Mouse (Mus musculus) stomach, embryonic 14.5 days (tissue): Measurements from ENCODE around the gene Aplp1. TPM values are rescaled to one million over a fixed set of nuclear protein-coding genes. Genes with fewer than 3 reads are reported as not detected.

Source experiments
- ATAC-seq: fragments of 200-750 bp; cut with Nextera tagmentation; 2 replicates; pipeline ENCODE4 v1.8.0; 2017; ENCODE audit warnings: low read depth, moderate TSS enrichment; ENCODE audit not compliant: insufficient number of reproducible peaks, insufficient read depth, low FRiP score
- H3K27ac ChIP-seq: fragments of 300-500 bp; sonication (generic); 2 replicates; pipeline ENCODE4 v1.5.1; 2014; ENCODE audit warnings: mild to moderate bottlenecking, low read length, moderate library complexity, mixed read lengths
- H3K27me3 ChIP-seq: fragments of 300-500 bp; sonication (generic); 2 replicates; pipeline ENCODE4 v1.6.1; 2014; ENCODE audit warnings: low read length, control low read depth, mixed read lengths; ENCODE audit not compliant: control insufficient read depth, insufficient read depth
- H3K36me3 ChIP-seq: fragments of 300-500 bp; sonication (generic); 2 replicates; pipeline ENCODE4 v1.6.1; 2014; ENCODE audit warnings: mild to moderate bottlenecking, control low read depth, low read length, moderate library complexity, mixed read lengths; ENCODE audit not compliant: control insufficient read depth, insufficient read depth
- H3K4me1 ChIP-seq: fragments of 300-500 bp; sonication (generic); 2 replicates; pipeline ENCODE4 v1.6.1; 2014; ENCODE audit warnings: low read length, control low read depth, mixed read lengths; ENCODE audit not compliant: control insufficient read depth, insufficient read depth
- H3K4me2 ChIP-seq: fragments of 300-500 bp; sonication (generic); replicated peaks from 2 replicates; pipeline ENCODE4 v1.6.1; 2014; ENCODE audit warnings: low read depth, low read length, control low read depth
- H3K4me3 ChIP-seq: fragments of 300-500 bp; sonication (generic); 2 replicates; pipeline ENCODE4 v1.5.1; 2014; ENCODE audit warnings: low read depth, low read length, control low read depth
- H3K9ac ChIP-seq: fragments of 300-500 bp; sonication (generic); replicated peaks from 2 replicates; pipeline ENCODE4 v1.6.1; 2014; ENCODE audit warnings: low read depth, mild to moderate bottlenecking, control low read depth, low read length, moderate library complexity, mixed read lengths
- H3K9me3 ChIP-seq: fragments of 300-500 bp; sonication (generic); 2 replicates; pipeline ENCODE4 v1.6.1; 2016; ENCODE audit warnings: low read depth, low read length, control low read depth; ENCODE audit not compliant: control insufficient read depth
- WGBS: fragments of 180-500 bp; shearing (Covaris S2); extraction: QIAGEN DNeasy Blood & Tissue Kit; methylation state at CpG from one replicate; pipeline ENCODE4 v1.1.7; 2014; 5-methylcytosine and 5-hydroxymethylcytosine counted together
- polyA plus RNA-seq: library from polyadenylated mRNA; unstranded; fragments of >200 nt; fragmentation: Nextera tagmentation; extraction: Ambion mirVana; gene quantifications from 2 replicates; pipeline ENCODE4 v1.2.1, GENCODE M21; 2014

Aplp1 gene
- polyA plus RNA-seq, 1 experiment from 2014 or later, result 37.4 TPM

DNA sequence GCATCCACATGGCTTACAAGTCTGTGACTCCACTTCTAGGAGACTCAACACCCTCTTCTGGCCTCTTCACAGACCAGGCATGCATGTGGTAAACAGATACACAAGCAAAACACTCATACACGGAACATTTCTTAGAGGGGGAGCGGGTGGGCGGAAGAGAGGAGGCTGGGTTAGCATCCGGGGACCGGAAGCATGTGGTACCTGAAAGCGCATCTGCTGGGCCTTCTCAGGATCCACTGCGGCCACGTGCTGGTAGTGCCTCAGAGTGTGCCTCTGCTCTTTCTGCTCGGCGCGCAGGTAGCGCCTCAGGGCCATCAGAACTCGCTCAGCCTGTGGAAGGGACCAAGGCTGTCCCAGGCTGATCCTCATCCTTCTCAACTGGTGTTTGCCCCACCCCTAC lies 5.6 kb downstream of the Aplp1 start:
- H3K4me2 ChIP-seq, result no peak overlapping the region
- H3K4me1 ChIP-seq, result peaks cover 7% of the 10 kb centered on the region; the same call in 1 of the 2 replicates
- no peaks in the 10 kb centered on the region for H3K36me3 ChIP-seq
- H3K27me3 ChIP-seq, result no peaks in the 10 kb centered on the region
- no peaks in the 10 kb centered on the region for H3K9me3 ChIP-seq
- no peak overlapping the region for H3K27ac ChIP-seq
- H3K9ac ChIP-seq, result no peak overlapping the region
- WGBS, result 80% methylated on average over 13 of the region's 13 CpGs
- ATAC-seq, result no peak
- no peak overlapping the region for H3K4me3 ChIP-seq

- H3K4me1 ChIP-seq, result no peaks in the 10 kb centered on the region
- no peak for ATAC-seq
- no peaks in the 10 kb centered on the region for H3K9me3 ChIP-seq
- H3K4me3 ChIP-seq, result no peak overlapping the region
- no peak overlapping the region for H3K27ac ChIP-seq
- no peak overlapping the region for H3K9ac ChIP-seq
- WGBS, result 21% methylated on average over 10 of the region's 10 CpGs
- H3K4me2 ChIP-seq, result no peak overlapping the region
- H3K27me3 ChIP-seq, result no peaks in the 10 kb centered on the region
- no peaks in the 10 kb centered on the region for H3K36me3 ChIP-seq
Observed at GRCm38 (mm10) chr7:30436879-30437278, 8.5 kb downstream of the Aplp1 start.

DNA sequence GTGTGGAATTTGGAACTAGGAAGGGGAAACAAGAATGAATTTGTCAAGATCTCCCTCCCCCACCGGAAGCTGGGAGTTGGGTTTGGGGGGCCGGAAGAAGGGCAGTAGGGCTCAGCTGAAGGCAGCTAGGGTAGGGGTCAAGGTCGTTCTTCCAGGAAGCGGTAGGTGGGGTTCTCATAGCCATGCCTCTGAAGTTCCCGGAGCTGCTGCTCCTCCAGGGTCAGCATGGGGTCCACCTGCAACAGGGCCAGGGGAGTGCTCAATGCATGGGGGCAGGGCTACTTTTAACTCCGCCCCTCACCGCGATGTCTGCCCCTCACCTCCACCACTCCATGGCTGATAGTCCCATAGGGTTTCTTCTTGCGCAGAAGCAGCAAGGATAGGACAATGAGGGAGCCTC lies 10.2 kb downstream of the Aplp1 start:
- Histone ChIP-seq H3K4me3 (no peak overlapping the region), H3K9me3 (no peaks in the 10 kb centered on the region), H3K27ac (no peak overlapping the region), H3K4me2 (no peak overlapping the region), H3K4me1 (no peaks in the 10 kb centered on the region), H3K36me3 (no peaks in the 10 kb centered on the region), H3K9ac (no peak overlapping the region), H3K27me3 (no peaks in the 10 kb centered on the region)
- 42% methylated on average over 9 of the region's 9 CpGs for WGBS
- ATAC-seq, result no peak

DNA sequence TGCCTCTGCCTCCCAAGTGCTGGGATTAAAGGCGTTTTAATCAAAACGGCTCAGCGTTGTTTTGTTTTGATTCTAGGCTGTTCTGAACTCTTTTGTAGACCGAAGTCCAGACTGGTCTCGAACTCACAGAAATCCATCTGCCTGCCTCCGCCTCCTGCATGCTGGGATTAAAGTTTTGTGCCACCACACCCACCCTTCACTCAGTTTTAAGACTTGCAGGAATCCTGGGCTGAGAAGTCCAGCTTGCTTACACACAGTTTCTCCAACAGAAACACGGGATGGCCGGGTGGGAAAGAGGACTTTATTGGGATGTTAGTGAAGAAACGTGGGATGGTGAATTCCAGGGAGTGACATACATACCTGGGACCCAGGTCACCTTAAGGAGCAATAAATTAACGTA lies 10.6 kb downstream of the Aplp1 start:
- no peaks in the 10 kb centered on the region for H3K4me1 ChIP-seq
- H3K27ac ChIP-seq, result no peak overlapping the region
- H3K36me3 ChIP-seq, result no peaks in the 10 kb centered on the region
- no peak overlapping the region for H3K9ac ChIP-seq
- H3K4me2 ChIP-seq, result no peak overlapping the region
- WGBS, result 65% methylated on average over 10 of the region's 10 CpGs
- no peak for ATAC-seq
- H3K27me3 ChIP-seq, result no peaks in the 10 kb centered on the region
- H3K4me3 ChIP-seq, result no peak overlapping the region
- no peaks in the 10 kb centered on the region for H3K9me3 ChIP-seq

DNA sequence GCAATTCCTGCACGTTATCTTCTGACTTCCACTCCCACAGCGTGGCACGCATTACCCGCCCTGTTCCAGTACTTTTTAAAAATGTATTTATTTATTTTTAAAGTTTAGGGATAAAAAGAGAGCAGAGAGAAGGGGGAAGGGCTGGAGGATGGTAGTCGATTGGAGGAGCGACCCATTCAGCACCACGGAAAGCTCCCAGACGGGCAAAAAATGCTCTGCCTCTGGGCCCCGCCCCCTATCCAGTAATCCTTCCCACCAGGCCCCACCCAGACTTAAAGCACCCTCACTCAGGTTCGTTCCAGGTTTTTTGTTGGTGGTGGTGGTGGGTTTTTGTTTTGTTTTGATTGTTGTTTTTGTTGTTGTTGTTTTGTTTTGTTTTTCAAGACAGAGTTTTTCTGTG lies 11.1 kb downstream of the Aplp1 start:
- Histone ChIP-seq H3K9ac (no peak overlapping the region), H3K4me2 (no peak overlapping the region), H3K9me3 (no peaks in the 10 kb centered on the region), H3K36me3 (no peaks in the 10 kb centered on the region), H3K27ac (no peak overlapping the region), H3K4me1 (no peaks in the 10 kb centered on the region), H3K4me3 (no peak overlapping the region), H3K27me3 (no peaks in the 10 kb centered on the region)
- ATAC-seq, result no peak
- WGBS, result 4% methylated on average over 10 of the region's 10 CpGs

- no peaks in the 10 kb centered on the region for H3K4me1 ChIP-seq
- no peak for ATAC-seq
- 10% methylated on average over 3 of the region's 3 CpGs for WGBS
- no peak overlapping the region for H3K9ac ChIP-seq
- no peaks in the 10 kb centered on the region for H3K9me3 ChIP-seq
- H3K27me3 ChIP-seq, result no peaks in the 10 kb centered on the region
- H3K4me3 ChIP-seq, result no peak overlapping the region
- H3K4me2 ChIP-seq, result no peak overlapping the region
- H3K27ac ChIP-seq, result no peak overlapping the region
- H3K36me3 ChIP-seq, result no peaks in the 10 kb centered on the region
Observed at GRCm38 (mm10) chr7:30431793-30432192, 13.5 kb downstream of the Aplp1 start.

DNA sequence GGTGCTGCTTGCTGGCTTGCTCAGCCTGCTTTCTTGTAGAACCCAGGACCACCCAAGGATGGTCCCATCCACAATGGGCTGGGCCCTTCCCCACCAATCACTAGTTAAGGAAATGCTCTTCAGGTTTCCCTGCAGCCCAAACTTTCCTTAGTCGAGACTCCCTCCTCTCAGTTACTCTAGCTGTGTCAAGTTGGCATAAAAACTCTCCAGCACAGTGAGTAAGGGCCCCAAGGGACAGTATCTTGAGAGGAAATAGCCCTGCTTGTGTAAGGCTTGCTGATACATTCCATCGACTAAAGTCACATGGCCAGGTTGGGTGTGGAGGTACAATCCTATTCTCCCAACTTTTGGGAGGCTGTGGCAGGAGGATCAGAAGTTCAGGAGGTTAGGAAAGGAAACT lies 15.1 kb downstream of the Aplp1 start:
- ATAC-seq, result no peak
- 41% methylated on average over 2 of the region's 2 CpGs for WGBS

DNA sequence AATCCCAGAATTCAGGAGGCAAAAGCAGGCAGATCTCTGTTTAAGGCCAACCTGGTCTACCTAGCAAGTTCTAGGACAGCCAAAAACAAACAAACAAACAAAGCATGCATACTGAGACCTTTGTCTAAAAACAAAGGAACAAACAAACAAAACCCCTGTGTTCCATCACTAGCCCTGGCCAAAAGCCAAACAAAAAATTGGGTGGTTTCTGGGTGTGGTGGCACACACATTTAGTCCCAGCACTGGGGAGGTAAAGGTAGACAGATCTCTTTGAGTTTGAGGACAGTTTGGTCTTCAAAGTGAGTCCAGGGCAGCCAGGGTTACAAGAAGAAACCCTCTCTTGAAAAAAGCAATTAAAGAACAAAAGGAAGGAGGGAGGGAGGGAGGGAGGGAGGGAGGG lies 16.0 kb downstream of the Aplp1 start:
- H3K27me3 ChIP-seq, result no peaks in the 10 kb centered on the region
- H3K4me3 ChIP-seq, result no peak overlapping the region
- H3K27ac ChIP-seq, result no peak overlapping the region
- ATAC-seq, result no peak
- no peaks in the 10 kb centered on the region for H3K36me3 ChIP-seq
- H3K9ac ChIP-seq, result no peak overlapping the region
- no peak overlapping the region for H3K4me2 ChIP-seq
- no peaks in the 10 kb centered on the region for H3K9me3 ChIP-seq
- H3K4me1 ChIP-seq, result no peaks in the 10 kb centered on the region

More for the DNA sequence above, 15.1 kb downstream of the Aplp1 start:
- Histone ChIP-seq H3K4me1 (no peaks in the 10 kb centered on the region), H3K27ac (no peak overlapping the region), H3K9ac (no peak overlapping the region), H3K9me3 (no peaks in the 10 kb centered on the region), H3K27me3 (no peaks in the 10 kb centered on the region), H3K4me2 (no peak overlapping the region), H3K36me3 (no peaks in the 10 kb centered on the region), H3K4me3 (no peak overlapping the region)

DNA sequence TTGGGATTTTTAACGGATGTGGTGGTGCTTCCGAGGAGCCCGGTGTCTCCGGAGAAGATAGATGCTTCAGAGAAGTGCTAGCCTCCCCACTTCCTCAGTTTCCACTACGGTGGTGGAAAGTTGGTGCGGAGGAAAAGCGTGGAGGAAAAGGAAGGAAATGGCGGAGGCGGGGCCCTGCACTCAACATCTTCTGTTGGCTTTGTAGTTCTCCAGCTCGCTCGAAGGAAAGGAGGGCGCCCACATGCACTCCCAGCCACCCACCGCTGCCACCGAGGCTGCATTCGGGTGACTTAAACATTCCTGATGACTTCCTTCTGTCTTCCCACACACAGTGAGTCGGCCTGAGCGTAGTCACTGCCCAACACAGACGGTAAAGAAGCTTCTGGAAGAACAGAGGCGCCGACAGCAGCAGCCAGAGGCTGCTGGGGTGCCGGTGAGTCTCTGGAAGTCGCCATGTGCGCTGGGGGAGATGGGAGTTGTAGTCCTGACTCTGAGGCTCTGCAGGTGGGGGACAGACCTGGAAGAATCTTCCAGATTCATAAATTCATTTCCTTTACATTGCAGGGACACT lies 22.2 kb downstream of the Aplp1 start:
- H3K9me3 ChIP-seq, result no peaks in the 10 kb centered on the region
- H3K9ac ChIP-seq, result peak overlapping the region; percentile 25; the same call in 1 of the 2 replicates
- peak overlapping the region; percentile 51 for H3K4me3 ChIP-seq
- WGBS, result 38% methylated on average over 23 of the region's 23 CpGs
- peaks cover 5% of the 10 kb centered on the region; the same call in 1 of the 2 replicates for H3K4me1 ChIP-seq
- H3K27ac ChIP-seq, result no peak overlapping the region; the same call in 1 of the 2 replicates
- no peaks in the 10 kb centered on the region for H3K36me3 ChIP-seq
- H3K27me3 ChIP-seq, result no peaks in the 10 kb centered on the region
- peak overlapping the region; percentile 96 for H3K4me2 ChIP-seq
- no peak for ATAC-seq
